Comparison of ENCODE assay signal across 11 mouse cellular contexts in genomic region chr10:5800490-5800889, GRCm38 (mm10). TPM values are rescaled to one million over a fixed set of nuclear protein-coding genes. Genes with fewer than 3 reads are reported as not detected.
A peak's percentile ranks its signal among the peaks of the same experiment; 100 is the strongest.
DNase-seq lines count a peak whose midpoint lies in the region; ATAC-seq and TF ChIP-seq lines count a peak whose summit lies in the region.
"Had no signal": no experiment of that assay in that cellular context is flagged by ENCODE, and none has a peak within 500 bp of the region (broad histone marks: within the 10 kb centered on the region; RNA-seq: fewer than 3 reads in every experiment).

No protein-coding gene starts in this region.

- TF ChIP-seq EP300 in stomach, postnatal 0 days (optimal IDR thresholded peaks at IDR 0.05), result no peak

- H3K4me2 ChIP-seq in midbrain, embryonic 14.5 days (ENCODE audit: low read length), result no peak overlapping the region
- no peak overlapping the region for H3K4me2 ChIP-seq in midbrain, embryonic 16.5 days (ENCODE audit: low read length)
- no peak overlapping the region for H3K4me2 ChIP-seq in stomach, postnatal 0 days (replicated peaks; ENCODE audit: low read depth)
- H3K4me2 ChIP-seq: heart, embryonic 15.5 days; neural tube, embryonic 13.5 days had no signal

- H3K9ac ChIP-seq in midbrain, embryonic 14.5 days (replicated peaks; ENCODE audit: low read length), result no peak overlapping the region
- H3K9ac ChIP-seq in midbrain, embryonic 16.5 days (ENCODE audit: low read depth, low read length), result no peak overlapping the region
- H3K9ac ChIP-seq in stomach, postnatal 0 days (ENCODE audit: low read length), result no peak overlapping the region
- H3K9ac ChIP-seq: heart, embryonic 15.5 days; neural tube, embryonic 13.5 days had no signal

- ATAC-seq in midbrain, embryonic 14.5 days (ENCODE audit: low FRiP score, low TSS enrichment), result no peak
- ATAC-seq in midbrain, embryonic 16.5 days, result no peak
- no peak for ATAC-seq in stomach, postnatal 0 days (ENCODE audit: low FRiP score, low TSS enrichment)

- H3K9me3 ChIP-seq in midbrain, embryonic 14.5 days (ENCODE audit: control insufficient read depth, low read length), result no peaks in the 10 kb centered on the region
- no peaks in the 10 kb centered on the region for H3K9me3 ChIP-seq in midbrain, embryonic 16.5 days (replicated peaks; ENCODE audit: control insufficient read depth, low read length, poor library complexity, severe bottlenecking)
- no peaks in the 10 kb centered on the region for H3K9me3 ChIP-seq in stomach, postnatal 0 days (ENCODE audit: control insufficient read depth, low read length)
- H3K9me3 ChIP-seq: heart, embryonic 15.5 days; neural tube, embryonic 13.5 days had no signal

- WGBS in midbrain, embryonic 14.5 days, result 98% methylated on average over 1 of the region's 1 CpGs
- 92% methylated on average over 1 of the region's 1 CpGs for WGBS in midbrain, embryonic 16.5 days
- 97% methylated on average over 1 of the region's 1 CpGs for WGBS in stomach, postnatal 0 days

- TF ChIP-seq CTCF in stomach, postnatal 0 days (IDR thresholded peaks at IDR 0.05; ENCODE audit: low read depth), result peak; percentile 75

- H3K27ac ChIP-seq in midbrain, embryonic 14.5 days (replicated peaks; ENCODE audit: low read depth, low read length), result no peak overlapping the region
- no peak overlapping the region for H3K27ac ChIP-seq in midbrain, embryonic 16.5 days (ENCODE audit: low read length)
- H3K27ac ChIP-seq in stomach, postnatal 0 days (replicated peaks), result no peak overlapping the region
- H3K27ac ChIP-seq: heart, embryonic 15.5 days; neural tube, embryonic 13.5 days had no signal

- no peak overlapping the region for H3K4me3 ChIP-seq in midbrain, embryonic 14.5 days (replicated peaks; ENCODE audit: low read depth, low read length)
- H3K4me3 ChIP-seq in midbrain, embryonic 16.5 days (ENCODE audit: low read depth, low read length), result no peak overlapping the region
- H3K4me3 ChIP-seq in stomach, postnatal 0 days (ENCODE audit: low read depth, low read length), result no peak overlapping the region
- H3K4me3 ChIP-seq: heart, embryonic 15.5 days; neural tube, embryonic 13.5 days had no signal

- H3K4me1 ChIP-seq in midbrain, embryonic 14.5 days (ENCODE audit: control insufficient read depth, insufficient read depth, low read length), result peaks cover 14% of the 10 kb centered on the region
- peaks cover 20% of the 10 kb centered on the region for H3K4me1 ChIP-seq in midbrain, embryonic 16.5 days (ENCODE audit: control insufficient read depth, insufficient read depth, low read length)
- 0 out of 2 replicates have a peak, but pooled peaks cover 2% of the 10 kb centered on the region for H3K4me1 ChIP-seq in stomach, postnatal 0 days (replicated peaks; ENCODE audit: control insufficient read depth, insufficient read depth)

- intact Hi-C loops in heart, postnatal 10 days (cut with DNase I), result loop anchor here (5.0 kb wide), 1 partner anchor 42 kb away; no protein-coding TSS in a partner anchor
- intact Hi-C loops in heart, postnatal 14 days (cut with DNase I), result no loop called here

- DNase-seq in heart, postnatal 10 days, result peak; percentile 15 to 36
- DNase-seq in heart, postnatal 14 days, result no peak
- DNase-seq in midbrain, embryonic 14.5 days, result peak; percentile 58
- DNase-seq in adipocyte (ENCODE audit: low spot score), result peak; percentile 54
- DNase-seq in stomach, postnatal 0 days (ENCODE audit: low spot score), result no peak
- no peak for DNase-seq in layer of hippocampus, adult 8-10 months (ENCODE audit: low spot score in 2 of 2)
- DNase-seq: cerebellum, adult 8-10 months; layer of hippocampus, adult 9-11 months had no signal

- no peaks in the 10 kb centered on the region for H3K27me3 ChIP-seq in midbrain, embryonic 14.5 days (ENCODE audit: control insufficient read depth, insufficient read depth, low read length)
- H3K27me3 ChIP-seq in midbrain, embryonic 16.5 days (ENCODE audit: control insufficient read depth, insufficient read depth, low read depth, low read length), result no peaks in the 10 kb centered on the region
- no peaks in the 10 kb centered on the region for H3K27me3 ChIP-seq in stomach, postnatal 0 days (ENCODE audit: control insufficient read depth, insufficient read depth, low read length)
- H3K27me3 ChIP-seq: heart, embryonic 15.5 days; neural tube, embryonic 13.5 days had no signal

- peaks cover 19% of the 10 kb centered on the region; the same call in 1 of the 2 replicates for H3K36me3 ChIP-seq in midbrain, embryonic 14.5 days (ENCODE audit: control insufficient read depth, insufficient read depth, low read length)
- H3K36me3 ChIP-seq in midbrain, embryonic 16.5 days (ENCODE audit: control insufficient read depth, insufficient read depth, low read length), result peaks cover 12% of the 10 kb centered on the region; the same call in 1 of the 2 replicates
- peaks cover 6% of the 10 kb centered on the region; the same call in 1 of the 2 replicates for H3K36me3 ChIP-seq in stomach, postnatal 0 days (ENCODE audit: control insufficient read depth, insufficient read depth, low read length)

RNA-seq across cellular contexts. Expression of gene Fbxo5, which starts 4.9 kb away (rescaled TPM):
- 1 to 10 TPM; 6.1 to 7.0 TPM for total RNA-seq in heart, postnatal 10 days (2021)
- total RNA-seq in heart, postnatal 14 days (2021), result 1 to 10 TPM; 2.1 to 4.0 TPM
- polyA plus RNA-seq in midbrain, embryonic 14.5 days (2014; fragmentation: Nextera tagmentation; extraction: Ambion mirVana), result 10.5 and 14.7 TPM in 2 replicates
- polyA plus RNA-seq in midbrain, embryonic 16.5 days (2015; fragmentation: Nextera tagmentation; extraction: Ambion mirVana), result 10.1 and 11.1 TPM in 2 replicates
- 12.7 and 15.8 TPM in 2 replicates for polyA plus RNA-seq in stomach, postnatal 0 days (2015; fragmentation: Nextera tagmentation; extraction: Ambion mirVana)
- total RNA-seq in layer of hippocampus, adult 8-10 months (2022), result 1 to 10 TPM; 1.0 to 2.8 (median 1.8) TPM

RNA-seq across cellular contexts. Expression of gene Mtrf1l, which starts 23.2 kb away (rescaled TPM):
- total RNA-seq in heart, postnatal 10 days (2021), result 1 to 10 TPM; 7.2 to 8.2 TPM
- total RNA-seq in heart, postnatal 14 days (2021), result 10 to 100 TPM in 1 of 2 experiments, 1 to 10 TPM in 1; 7.7 to 10.5 TPM
- polyA plus RNA-seq in midbrain, embryonic 14.5 days (2014; fragmentation: Nextera tagmentation; extraction: Ambion mirVana), result 10.2 and 13.4 TPM in 2 replicates
- polyA plus RNA-seq in midbrain, embryonic 16.5 days (2015; fragmentation: Nextera tagmentation; extraction: Ambion mirVana), result 7.9 and 11.1 TPM in 2 replicates
- 8.4 and 10.0 TPM in 2 replicates for polyA plus RNA-seq in stomach, postnatal 0 days (2015; fragmentation: Nextera tagmentation; extraction: Ambion mirVana)
- total RNA-seq in layer of hippocampus, adult 8-10 months (2022), result 10 to 100 TPM in 3 of 4 experiments, 1 to 10 TPM in 1; 9.4 to 14.3 (median 11.1) TPM

Comparison
In these comparisons a context has a peak if more than half of its experiments do, and no peak if none do; other contexts are left out.
1. DNase-seq: peak in heart, postnatal 10 days (2 of 2), midbrain, embryonic 14.5 days (single experiment) and adipocyte (single experiment); none in heart, postnatal 14 days (0 of 2), stomach, postnatal 0 days (single experiment) and layer of hippocampus, adult 8-10 months (0 of 2).